Mouse (Mus musculus): ENCODE data around the gene Tmigd3.

DNA sequence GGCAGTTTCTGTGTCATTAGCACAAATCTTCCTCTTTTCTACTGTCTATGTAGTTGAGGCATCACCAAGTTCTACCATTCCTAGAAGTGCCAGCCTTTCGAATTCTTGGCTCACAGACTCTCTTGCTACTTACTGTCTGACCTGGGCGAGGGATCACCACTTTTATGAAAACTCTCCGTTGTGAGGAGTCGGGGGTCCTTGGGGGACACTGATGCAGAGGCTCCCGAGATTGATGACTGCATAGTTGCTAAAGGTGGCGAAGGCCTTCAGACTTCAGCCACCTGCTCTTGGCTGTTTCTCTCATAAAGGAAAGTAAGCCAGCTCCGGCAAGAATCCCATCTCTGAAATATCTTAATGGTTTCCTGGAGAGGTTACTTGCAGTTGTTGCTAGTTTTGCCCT, 11.4 kb downstream of the Tmigd3 start:
- TF ChIP-seq CTCF (IDR thresholded peaks at IDR 0.05; ENCODE audit: borderline replicate concordance, insufficient read depth, low read depth, low read length) (no peak), POLR2A (IDR thresholded peaks at IDR 0.05; ENCODE audit: borderline replicate concordance, insufficient read depth, low read length) (no peak)

Measured in cerebellum, adult 2 months (tissue).